Mouse (Mus musculus) kidney, adult 2 months (tissue): ENCODE measurements around the gene Kdm5b.

Experiments used
- CTCF ChIP-seq: fragments of 200-500 bp; conservative IDR thresholded peaks from 2 replicates; pipeline ENCODE4 v1.5.1; 2011; ENCODE audit warnings: low read depth, mild to moderate bottlenecking, control low read depth, low read length, moderate library complexity, mixed read lengths; ENCODE audit not compliant: insufficient read depth, insufficient read length
- POLR2A ChIP-seq: fragments of 200-500 bp; IDR thresholded peaks from one replicate; pipeline ENCODE4 v1.6.1; 2011; ENCODE audit warnings: low read depth, low read length, control low read depth

GRCm38 (mm10) chr1:134555240-134555870, 4.6 kb upstream of the Kdm5b start:
- TF ChIP-seq CTCF, result no peak
- no peak for TF ChIP-seq POLR2A
